Mouse (Mus musculus): ENCODE measurements around the gene 9230102O04Rik. TPM values are rescaled to one million over a fixed set of nuclear protein-coding genes. Genes with fewer than 3 reads are reported as not detected.

The 9230102O04Rik gene
- total RNA-seq, 2 experiments from 2014 or later, result not detected

DNA sequence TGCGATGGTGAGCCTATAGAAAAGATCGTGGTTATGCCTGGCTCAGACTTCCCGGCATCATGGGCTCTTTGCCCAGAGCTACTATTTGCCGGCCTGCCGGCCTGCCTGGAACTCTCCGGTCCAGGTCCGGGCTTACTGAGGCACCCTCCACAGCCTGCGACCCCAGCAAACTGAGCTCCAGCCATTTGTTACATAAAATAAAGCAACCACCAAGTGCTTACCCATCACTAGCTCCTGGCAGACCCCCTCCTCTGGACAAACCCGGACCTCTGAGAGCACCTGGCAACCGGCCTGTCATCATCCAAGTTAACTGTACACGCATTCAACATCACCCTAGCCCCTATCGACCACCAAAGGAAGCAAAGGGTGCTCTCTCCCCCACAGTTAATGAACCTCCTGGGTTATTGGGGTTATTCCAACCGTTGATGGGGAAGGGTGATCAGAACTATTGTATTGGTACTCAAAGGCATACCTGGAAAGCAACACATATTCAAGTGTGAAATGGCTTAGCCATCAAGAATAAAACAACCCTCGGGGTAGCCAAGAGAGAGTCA lies 4.0 kb downstream of the 9230102O04Rik start:
- DNase-seq, result no peak

DNA sequence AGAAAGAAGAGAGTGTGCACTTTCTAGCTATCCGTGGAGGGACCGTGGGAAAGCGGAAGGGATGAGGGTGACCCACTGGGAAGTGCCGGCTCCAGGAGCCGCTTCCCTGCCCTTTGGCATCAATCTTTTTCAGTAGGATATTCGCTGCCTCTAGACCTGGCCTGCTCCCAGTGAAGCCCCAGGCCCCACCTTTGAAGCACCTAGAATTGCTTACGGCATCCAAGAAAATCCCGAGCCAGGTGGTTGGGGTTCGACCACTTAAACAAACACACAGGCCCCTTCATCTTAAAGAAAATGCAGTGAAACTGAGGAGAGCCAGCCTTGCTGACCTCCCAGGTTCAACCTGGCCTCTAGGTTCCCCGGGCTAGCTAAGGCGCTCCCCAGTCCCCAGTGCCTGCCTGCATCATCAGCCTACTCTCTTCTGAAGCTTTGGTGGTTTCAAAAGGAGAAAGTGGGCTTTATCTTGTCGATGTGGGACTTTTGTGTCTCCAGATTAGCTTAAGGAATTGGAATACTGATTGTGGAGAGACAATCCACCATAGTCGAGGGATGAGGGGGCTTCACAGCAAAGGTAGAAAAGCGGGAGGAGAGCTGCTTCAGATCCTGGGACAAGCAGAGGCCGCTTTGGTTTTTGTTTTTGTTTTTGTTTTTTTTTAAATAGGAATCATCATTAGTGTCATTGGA lies 4.7 kb downstream of the 9230102O04Rik start:
- DNase-seq, result no peak

DNA sequence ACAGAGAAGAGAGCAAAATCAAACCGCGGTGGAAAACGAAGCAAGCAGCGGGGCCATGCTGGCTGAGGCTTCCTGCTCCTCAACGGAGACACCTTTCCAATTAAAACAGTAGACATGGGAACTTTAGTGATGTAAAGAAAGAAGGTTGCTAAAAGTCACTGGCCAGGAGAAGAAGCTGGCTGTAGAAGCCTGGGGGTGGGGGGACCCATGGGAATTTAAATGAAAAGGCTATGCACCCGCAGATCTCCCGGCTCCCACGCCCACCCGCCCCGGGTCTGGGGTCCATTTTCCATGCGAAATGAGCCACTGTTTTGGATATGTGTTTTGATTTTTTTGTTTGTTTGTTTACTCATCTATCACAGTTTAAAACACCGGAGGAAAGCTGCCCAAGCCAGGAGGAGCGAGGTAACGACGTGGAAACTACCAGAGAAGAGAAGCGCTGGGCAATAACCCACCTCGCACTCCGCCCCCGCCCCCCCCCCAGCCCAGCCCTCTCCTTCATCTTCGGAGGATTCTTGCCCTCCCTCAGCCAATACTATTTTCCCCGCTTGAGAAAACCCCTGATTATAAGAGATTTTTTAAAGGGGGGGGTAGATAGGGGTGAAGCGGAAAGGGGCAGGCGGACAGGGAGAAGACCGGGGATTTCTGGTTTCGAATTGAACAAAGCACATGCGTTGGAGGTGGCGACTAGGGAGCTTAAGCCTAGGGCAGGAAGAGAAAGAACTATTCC lies 5.4 kb downstream of the 9230102O04Rik start:
- DNase-seq, result no peak

DNA sequence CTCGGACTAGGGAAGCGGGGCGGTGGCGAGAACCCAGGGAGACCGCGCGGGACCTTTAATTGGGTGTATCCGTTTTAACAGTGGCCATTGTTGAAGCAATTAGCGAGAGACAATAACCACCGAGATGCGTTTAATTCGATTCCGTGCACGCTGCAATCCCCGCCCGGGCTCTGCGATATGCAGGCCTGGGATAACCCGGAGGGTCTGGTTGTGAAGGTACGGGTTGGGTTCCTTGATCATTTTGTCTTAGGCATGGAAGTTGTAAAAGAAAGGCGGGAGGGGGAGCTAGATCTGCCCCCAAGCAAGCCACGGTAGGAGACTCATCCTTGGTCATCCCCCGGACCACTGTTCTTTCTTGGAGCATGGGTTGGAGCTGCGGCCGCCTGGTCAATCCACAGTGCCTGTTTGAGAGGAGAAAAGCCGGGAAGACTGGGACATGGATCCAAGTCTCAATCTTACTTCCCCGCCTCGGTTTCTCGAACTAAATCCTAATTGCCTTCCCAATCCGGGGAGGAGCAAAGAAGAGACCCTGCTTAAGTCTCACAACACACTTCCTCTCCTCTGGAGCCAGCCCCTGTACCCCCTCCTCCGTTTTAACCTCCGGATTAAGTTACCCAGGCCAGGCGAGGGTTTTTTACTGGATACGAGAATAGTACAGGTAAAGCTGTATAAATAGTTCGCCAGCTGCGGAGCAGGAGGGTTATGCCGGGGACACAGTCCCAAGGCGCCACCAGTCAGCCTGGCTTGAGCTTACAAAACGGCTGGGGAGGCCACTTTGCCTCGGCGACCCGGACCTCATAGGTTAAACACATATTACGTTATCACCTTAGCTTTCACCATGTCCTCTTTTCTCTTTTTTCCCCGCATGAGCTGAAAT lies 6.2 kb downstream of the 9230102O04Rik start:
- DNase-seq, result peak in 1 of 2 experiments; percentile 62

DNA sequence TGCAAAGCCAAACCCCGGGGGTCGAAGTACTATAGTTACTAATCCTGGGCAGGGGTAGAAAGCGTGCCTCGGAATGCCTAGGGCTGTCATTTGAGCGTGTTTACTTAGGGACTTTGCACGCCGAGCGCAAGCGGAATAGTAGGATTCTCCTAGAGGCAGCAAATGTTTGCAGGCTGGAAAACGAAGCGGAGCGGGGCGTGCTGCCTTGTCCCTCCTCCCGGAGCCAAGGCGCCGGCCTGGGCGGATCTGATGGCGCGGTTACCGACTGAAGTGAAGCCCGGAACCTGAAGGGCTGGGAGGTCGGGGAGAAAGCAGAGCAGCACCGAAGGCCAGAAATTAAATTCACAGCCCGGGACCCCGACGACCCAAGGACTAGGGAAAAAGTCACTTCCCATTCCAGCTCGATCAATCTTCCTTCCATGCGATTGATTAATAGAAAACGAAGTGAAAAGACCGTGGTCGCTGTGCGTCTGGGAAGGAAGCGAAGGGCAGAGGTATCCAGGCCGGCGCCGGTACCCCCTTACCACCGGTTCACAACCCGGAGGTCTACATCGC lies 6.9 kb downstream of the 9230102O04Rik start:
- peak in 1 of 2 experiments; percentile 28 for DNase-seq

DNA sequence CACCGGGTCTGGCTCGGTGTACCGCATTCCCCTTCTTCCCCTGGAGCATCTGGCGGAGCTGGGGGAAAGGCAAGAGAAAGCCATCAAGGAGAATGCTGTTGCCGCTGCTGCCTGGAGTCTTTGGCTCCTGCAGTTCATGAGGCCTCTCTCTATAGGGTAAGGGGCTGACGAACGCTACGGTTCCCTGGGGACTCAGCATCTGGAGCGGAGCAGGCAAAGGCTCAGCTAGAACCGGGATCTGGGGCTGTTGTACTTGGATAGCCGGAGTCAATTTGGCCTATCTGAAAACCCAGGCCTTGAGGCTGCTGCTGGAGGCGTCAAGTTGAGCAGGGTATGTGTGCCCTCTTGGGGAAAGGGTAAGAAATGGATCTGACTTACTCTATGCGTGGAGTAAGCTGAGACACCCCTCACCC lies 7.7 kb downstream of the 9230102O04Rik start:
- DNase-seq, result no peak

DNA sequence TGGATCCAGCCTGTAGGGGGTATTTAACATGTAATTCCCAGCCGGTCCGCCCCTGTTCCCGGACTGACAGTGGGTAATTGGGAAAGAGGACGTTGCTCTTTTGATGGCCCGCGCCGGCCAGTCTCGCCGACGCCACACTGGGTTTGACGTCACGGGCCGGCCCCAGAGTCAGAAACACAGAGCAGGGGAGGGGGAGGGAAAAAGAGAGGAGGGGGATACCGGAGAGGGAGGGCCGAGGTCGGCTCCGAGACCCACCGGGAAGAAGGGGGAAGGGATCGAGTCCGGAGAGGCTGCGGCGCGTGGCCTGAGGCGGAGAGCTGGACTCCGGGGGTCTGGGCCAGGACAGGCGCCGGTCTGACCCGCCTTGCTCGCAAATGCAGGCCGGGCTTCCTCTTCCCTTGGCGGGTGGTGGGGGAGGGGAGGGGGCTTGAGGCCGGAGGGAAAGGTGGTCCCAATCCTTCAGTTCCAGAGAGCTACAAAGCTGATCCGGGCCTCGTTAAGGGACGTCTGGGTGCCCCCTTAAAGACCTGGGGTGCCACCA lies 8.2 kb downstream of the 9230102O04Rik start, which contains the start of gene 4930412O13Rik:
Gene 4930412O13Rik, plus strand, starts transcription at position 202 of the 541 bp plus-strand sequence.
- no peak for DNase-seq

DNA sequence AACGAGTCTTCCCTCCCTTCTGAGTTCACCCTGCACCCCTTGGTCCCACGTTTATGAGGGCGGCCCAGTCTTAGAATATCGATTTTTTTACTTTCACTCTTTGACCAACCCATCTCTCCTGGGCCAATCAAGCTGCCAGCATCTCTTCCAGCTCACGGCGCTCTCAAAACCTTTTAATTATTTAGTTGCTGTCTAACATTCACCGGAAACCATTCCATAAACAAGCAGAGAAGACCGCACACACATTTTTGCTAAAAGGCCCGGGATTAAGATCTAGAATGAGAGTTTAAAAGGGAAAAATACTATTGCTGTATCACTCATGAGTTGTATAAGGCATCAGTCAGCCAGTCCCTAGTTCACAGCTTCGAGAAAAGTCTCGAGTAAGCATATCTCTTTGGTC lies 9.1 kb downstream of the 9230102O04Rik start:
- no peak for DNase-seq

DNA sequence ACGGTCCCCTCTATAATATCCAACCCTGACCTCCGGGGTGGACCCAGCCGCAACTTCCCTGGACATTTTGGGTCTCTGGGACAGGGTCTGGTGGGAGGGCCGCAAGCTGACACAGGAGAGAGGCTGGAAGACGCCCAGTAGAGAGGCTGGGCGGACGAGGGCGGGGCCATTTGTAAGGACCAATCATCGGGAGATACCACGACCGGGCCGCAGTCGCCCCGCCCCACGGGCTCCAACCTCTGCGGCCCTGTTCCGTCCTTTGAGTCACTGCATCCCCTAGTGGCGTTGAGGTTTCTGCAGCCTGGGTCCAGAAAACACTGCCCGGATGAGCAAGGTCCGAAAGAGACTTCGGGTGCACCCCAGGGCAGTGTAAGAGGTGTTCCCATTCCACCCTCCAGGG lies 9.8 kb downstream of the 9230102O04Rik start:
- peak; percentile 92 to 95 for DNase-seq

DNA sequence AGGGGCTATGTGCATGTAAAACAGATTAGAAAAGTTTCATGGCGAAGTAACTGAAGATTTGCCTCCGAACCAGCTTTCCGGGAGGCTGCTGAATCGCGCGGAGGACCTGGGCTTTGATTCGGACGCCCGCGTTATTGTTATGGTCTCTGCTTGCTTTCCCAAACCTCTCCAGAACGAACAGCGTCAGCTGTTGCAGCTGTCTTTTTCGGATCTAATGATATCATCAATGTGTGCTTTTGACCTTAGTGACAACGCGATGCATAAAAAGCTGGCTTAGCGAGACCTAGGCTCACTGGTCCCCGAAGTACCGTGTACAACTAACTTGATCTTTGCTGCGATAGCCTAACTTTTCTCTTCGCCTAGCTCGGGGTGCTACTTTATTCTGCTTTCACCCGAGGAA lies 10.2 kb downstream of the 9230102O04Rik start:
- DNase-seq, result no peak

DNA sequence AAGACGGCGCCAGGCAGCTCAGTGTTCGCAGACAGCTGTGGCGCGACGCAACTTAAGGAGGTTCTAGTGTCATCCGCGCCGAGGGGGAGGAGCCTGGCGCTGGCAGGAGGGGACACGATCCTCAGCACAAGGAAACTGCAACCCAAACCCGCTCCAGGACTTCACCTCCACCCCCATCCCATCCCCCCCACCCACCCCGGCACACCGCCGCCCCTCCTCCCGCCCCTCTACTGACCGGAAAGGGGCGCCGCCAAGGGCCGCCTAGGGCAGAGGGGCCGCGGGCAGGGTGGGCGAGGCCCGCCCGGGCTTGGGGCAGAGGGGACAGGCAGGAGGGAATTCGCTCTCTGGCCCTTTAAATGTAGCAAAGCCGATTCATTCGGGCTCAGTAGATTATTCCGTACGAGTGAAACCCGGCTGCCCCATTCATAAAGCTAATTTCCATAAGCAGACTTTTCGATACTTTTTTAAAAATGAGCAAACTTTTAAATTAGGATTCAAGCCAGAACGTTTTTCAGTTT lies 10.7 kb downstream of the 9230102O04Rik start:
- DNase-seq, result peak; percentile 68

DNA sequence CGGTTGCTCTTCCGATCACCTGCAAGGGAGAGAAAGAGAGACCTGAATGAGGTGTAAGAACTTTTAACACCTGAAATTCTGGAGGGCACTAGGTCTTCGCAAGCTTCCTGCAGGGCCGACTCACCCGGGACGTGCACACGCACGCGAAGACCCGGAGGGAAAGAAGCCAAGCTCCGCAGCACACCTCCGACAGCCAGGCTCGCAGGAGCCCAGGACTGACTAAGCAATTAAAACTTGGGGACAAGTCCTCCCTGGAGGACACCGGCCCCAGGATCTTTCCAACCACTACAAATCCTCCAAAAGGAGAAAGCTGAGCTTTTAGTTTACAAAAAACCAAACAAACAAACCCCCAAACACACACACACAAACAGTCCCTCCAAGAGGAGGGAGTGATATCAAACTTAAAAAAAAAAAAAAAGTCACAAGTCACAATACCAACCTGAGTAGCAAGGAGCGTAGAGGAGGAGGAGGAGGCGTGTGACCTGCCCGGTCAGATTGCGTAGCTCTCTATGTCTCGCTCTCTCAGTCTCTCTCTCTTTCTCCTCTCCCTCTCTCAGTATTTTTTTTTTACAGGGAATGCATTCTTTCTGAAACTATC lies 11.3 kb downstream of the 9230102O04Rik start:
- DNase-seq, result peak in 1 of 2 experiments; percentile 46

DNA sequence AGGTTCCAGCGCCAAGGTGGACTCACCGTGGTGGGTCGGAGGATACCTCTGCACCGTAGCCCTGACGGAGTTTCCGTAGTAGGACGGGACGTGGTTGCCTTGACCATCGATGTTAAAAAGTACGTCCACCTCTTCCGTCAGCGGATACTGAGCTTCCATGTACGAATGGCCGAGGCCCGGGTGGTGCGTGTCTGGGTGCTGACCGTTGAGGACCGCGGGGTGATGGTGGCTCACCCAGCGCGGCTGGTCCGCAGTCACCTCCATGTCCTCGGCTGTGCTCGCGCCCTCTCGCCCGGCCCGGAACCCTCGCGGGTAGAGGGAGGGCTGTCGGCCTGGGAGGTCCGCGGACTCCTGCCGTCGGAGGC lies 12.0 kb downstream of the 9230102O04Rik start:
- DNase-seq, result peak; percentile 25 to 49

DNA sequence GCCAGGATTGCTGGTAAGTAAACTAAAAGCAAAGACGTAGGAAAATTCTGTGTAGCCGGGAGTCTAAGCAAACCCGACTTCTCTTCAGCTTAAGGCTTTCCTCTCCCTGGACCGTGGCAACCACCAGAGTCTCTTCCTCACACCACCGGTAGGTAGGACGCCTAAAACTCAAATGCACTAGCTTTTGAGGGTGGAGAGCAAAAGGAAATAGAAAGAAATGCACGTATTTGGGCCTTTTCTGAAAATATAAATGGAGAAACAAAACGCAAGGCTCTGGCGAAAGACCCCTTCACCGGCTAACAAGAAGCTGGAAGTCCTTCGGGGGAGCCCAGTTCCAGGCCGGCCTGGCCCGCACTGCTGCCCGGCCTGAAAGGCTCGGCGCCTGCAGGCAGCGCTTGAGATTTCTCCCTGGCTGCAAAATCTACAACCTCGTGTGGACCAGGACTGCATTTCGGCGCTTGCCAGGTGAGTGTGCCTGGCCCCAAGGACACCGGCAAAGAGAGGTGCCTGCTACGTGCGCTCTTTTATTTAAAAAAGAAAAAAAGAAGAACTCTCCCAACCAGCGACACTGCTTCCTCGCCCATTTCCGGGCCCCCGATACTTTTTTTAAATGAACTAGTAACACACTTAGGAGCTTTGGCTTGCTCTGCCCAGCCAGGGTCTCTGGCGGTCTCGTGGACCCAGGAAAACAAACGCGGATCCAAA lies 12.6 kb downstream of the 9230102O04Rik start:
- DNase-seq, result no peak

DNA sequence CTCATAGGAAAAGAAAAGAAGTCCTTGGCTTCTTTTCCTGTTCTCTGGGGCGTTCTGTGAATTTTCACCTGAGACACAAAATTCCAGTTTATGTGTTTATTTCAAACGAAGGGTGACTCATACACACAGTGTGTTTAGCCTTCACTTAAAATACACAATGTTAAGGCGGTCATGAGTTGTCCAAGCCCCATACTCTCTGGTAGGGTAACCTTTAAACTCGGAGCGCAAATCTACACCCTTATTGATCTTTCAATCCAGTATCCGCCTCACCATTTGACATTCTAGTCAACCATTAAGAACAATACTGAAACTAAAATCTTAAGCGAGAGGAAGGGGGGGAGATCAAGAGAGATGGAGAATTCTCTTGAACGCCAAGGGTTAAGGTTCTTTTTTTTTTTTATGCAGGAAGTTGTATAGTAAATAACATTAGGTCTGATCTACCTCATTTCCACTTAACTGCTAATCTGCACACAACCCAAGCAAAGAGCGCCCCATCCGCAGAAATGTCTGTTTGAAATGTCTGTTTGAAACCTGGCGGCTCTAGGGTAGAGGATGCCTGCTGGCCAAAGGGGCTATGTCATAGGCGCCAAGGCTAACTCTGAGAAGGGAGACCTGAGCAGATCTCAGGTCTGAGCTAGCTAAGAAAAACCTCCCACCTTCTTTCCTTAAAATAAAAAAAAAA lies 13.5 kb downstream of the 9230102O04Rik start:
- no peak for DNase-seq

DNA sequence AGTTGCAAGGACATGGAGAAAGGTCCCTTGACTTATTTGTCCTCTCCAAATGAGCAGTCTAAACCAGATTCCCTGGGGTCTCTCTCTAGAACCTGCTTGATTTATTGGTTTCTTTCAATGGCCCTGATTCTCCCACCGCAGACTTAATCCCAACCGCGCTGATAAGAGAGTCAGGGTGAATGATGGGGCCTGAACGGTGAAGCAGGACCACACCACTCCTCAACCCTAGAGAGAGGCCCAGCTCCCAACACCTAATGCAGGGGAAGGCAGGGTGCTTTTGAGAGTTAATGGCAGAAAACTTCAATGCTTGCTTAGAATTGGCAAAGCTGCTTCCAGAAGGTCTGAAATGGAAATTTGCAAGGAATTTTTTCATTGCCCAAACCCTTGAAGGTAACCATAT lies 14.1 kb downstream of the 9230102O04Rik start:
- no peak for DNase-seq

DNA sequence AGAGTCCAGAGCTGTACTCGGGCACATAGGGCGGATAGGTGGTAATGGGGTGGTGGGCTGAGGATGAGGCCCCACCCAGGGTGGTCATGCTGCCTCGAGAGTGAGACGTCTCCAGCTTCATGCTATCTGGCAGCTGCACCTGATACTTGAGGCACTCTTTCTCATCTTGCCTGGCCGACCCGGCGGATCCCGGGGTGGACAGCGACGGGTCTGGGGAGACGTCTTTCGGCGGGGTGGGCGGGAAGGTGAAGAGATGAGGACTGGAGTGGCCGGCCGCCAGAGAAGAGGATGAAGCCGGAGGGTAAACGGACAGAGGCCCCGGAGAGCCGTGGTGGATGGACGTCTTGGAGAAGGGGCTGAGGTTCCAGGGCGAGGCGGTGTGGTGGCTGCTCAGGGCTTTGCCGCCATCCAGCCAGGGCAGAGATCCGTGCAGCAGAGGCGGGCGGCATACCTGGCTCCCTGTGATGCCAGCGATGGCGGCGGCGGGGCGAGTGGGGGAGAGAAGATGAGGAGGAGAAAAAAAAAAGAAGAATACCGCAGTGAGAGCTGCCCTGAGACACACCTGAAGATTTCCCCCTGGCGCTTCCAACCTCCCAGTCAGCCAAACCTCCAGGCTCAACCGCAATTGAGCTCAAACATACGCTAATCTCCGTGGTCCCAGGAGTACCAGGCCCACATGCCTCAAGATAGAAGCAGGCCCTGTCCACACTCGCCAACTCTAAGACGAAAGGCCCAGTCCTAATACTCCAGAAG lies 14.7 kb downstream of the 9230102O04Rik start:
- DNase-seq, result no peak

DNA sequence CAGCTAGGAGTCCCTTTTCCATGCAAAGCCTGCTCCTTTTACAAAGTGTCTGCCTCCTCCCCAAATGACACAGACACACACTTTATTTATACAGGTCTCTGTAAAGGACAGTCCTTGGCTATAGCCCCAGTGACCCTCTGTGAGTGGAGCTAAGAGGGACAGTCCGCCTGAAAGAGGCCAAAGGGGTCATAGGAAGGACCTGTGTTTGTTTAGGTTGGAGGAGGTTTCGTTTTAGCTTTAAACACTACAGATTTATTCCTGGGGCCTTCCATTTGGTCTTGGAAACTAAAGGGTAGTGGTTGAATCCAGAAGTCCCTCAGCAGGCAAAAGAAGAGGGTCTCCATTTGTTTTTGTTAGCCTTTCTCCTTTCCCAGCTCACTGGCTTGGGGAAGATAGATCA lies 15.6 kb downstream of the 9230102O04Rik start:
- no peak for DNase-seq

DNA sequence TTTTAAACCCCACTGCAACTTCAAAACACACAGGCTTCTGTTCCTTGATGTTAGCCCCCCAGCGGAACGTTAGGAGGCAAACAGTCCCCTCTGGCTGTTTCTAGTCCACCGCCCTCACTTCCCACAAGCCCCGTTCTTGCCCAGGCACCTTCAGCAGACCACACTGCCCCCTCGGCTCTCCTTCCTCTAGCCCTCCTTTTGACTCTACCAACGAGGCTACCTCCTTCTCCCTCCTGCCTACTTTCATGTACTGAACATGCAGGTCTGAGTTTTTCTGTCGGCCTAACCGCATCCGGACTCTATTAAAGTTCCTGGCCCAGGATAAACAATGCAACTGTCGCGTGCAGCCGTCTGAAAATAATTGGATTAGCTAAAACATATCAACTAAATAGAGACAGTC lies 16.7 kb downstream of the 9230102O04Rik start:
- no peak for DNase-seq
